Mouse (Mus musculus): ENCODE measurements around the gene Fitm2. TPM values are rescaled to one million over a fixed set of nuclear protein-coding genes. Genes with fewer than 3 reads are reported as not detected.
A peak's percentile ranks its signal among the peaks of the same experiment; 100 is the strongest.

Gene Fitm2
- 20.2 and 21.5 TPM in 2 replicates for polyA plus RNA-seq (2012; rRNA removed)

GRCm38 (mm10) chr2:163472466-163472851 lies at the start of gene Fitm2:
Fitm2 (minus strand) TSS chr2:163472629.
- WGBS, result 1% methylated on average over 30 of the region's 30 CpGs
- peak within 1 kb of the TSS; percentile 72 for H3K27ac ChIP-seq (ENCODE audit: insufficient read depth, low read length)
- H3K27me3 ChIP-seq (ENCODE audit: control insufficient read depth, insufficient read depth, low read length), result no peaks in the 10 kb centered on the region
- peak; percentile 96 to 99 for DNase-seq
- TF ChIP-seq CTCF (IDR thresholded peaks at IDR 0.05; ENCODE audit: borderline replicate concordance, insufficient read depth, low read depth, low read length), result peak; percentile 100
- peak; percentile 58; the same call in 1 of the 2 replicates for TF ChIP-seq POLR2A (IDR thresholded peaks at IDR 0.05; ENCODE audit: borderline replicate concordance, insufficient read depth, low read length)
- H3K4me1 ChIP-seq (ENCODE audit: control insufficient read depth, insufficient read depth, low read length), result peaks cover 2% of the 10 kb centered on the region; the same call in 1 of the 2 replicates
- peak within 1 kb of the TSS; percentile 90 for H3K4me3 ChIP-seq (replicated peaks; ENCODE audit: insufficient read depth, low read depth, low read length)

- no peak for TF ChIP-seq CTCF (IDR thresholded peaks at IDR 0.05; ENCODE audit: borderline replicate concordance, insufficient read depth, low read depth, low read length)
- no peak for TF ChIP-seq POLR2A (IDR thresholded peaks at IDR 0.05; ENCODE audit: borderline replicate concordance, insufficient read depth, low read length)
- Histone ChIP-seq H3K27me3 (ENCODE audit: control insufficient read depth, insufficient read depth, low read length) (no peaks in the 10 kb centered on the region), H3K4me1 (ENCODE audit: control insufficient read depth, insufficient read depth, low read length) (no peaks in the 10 kb centered on the region), H3K4me3 (replicated peaks; ENCODE audit: insufficient read depth, low read depth, low read length) (no peak within 1 kb of the TSS), H3K27ac (ENCODE audit: insufficient read depth, low read length) (no peak within 1 kb of the TSS)
- WGBS, result 84% methylated on average over 10 of the region's 10 CpGs
- DNase-seq, result no peak
These were observed 34.0 kb upstream of the Fitm2 start, which contains the start of gene Hnf4a for GRCm38 (mm10) chr2:163506300-163507004. Hnf4a (plus strand) TSS chr2:163506808.

- no peaks in the 10 kb centered on the region for H3K4me1 ChIP-seq (ENCODE audit: control insufficient read depth, insufficient read depth, low read length)
- no peaks in the 10 kb centered on the region for H3K27me3 ChIP-seq (ENCODE audit: control insufficient read depth, insufficient read depth, low read length)
- TF ChIP-seq POLR2A (IDR thresholded peaks at IDR 0.05; ENCODE audit: borderline replicate concordance, insufficient read depth, low read length), result no peak
- TF ChIP-seq CTCF (IDR thresholded peaks at IDR 0.05; ENCODE audit: borderline replicate concordance, insufficient read depth, low read depth, low read length), result no peak
- DNase-seq, result no peak
- no peak overlapping the region for H3K27ac ChIP-seq (ENCODE audit: insufficient read depth, low read length)
- no peak overlapping the region for H3K4me3 ChIP-seq (replicated peaks; ENCODE audit: insufficient read depth, low read depth, low read length)
- 72% methylated on average over 7 of the region's 7 CpGs for WGBS
These were observed 30.8 kb upstream of the Fitm2 start for GRCm38 (mm10) chr2:163503191-163503590.

GRCm38 (mm10) chr2:163502219-163502618 lies 29.8 kb upstream of the Fitm2 start:
- no peak for DNase-seq
- Histone ChIP-seq H3K4me3 (replicated peaks; ENCODE audit: insufficient read depth, low read depth, low read length) (no peak overlapping the region), H3K27ac (ENCODE audit: insufficient read depth, low read length) (no peak overlapping the region), H3K4me1 (ENCODE audit: control insufficient read depth, insufficient read depth, low read length) (no peaks in the 10 kb centered on the region), H3K27me3 (ENCODE audit: control insufficient read depth, insufficient read depth, low read length) (no peaks in the 10 kb centered on the region)
- TF ChIP-seq CTCF (IDR thresholded peaks at IDR 0.05; ENCODE audit: borderline replicate concordance, insufficient read depth, low read depth, low read length) (no peak), POLR2A (IDR thresholded peaks at IDR 0.05; ENCODE audit: borderline replicate concordance, insufficient read depth, low read length) (no peak)
- 17% methylated on average over 2 of the region's 2 CpGs for WGBS

- H3K4me1 ChIP-seq (ENCODE audit: control insufficient read depth, insufficient read depth, low read length), result no peaks in the 10 kb centered on the region; the same call in 1 of the 2 replicates
- WGBS, result 40% methylated on average over 6 of the region's 6 CpGs
- TF ChIP-seq CTCF (IDR thresholded peaks at IDR 0.05; ENCODE audit: borderline replicate concordance, insufficient read depth, low read depth, low read length) (no peak), POLR2A (IDR thresholded peaks at IDR 0.05; ENCODE audit: borderline replicate concordance, insufficient read depth, low read length) (no peak)
- no peaks in the 10 kb centered on the region for H3K27me3 ChIP-seq (ENCODE audit: control insufficient read depth, insufficient read depth, low read length)
- no peak for DNase-seq
- no peak overlapping the region for H3K4me3 ChIP-seq (replicated peaks; ENCODE audit: insufficient read depth, low read depth, low read length)
- no peak overlapping the region for H3K27ac ChIP-seq (ENCODE audit: insufficient read depth, low read length)
These were observed 22.0 kb upstream of the Fitm2 start for GRCm38 (mm10) chr2:163494456-163494855.

- WGBS, result 21% methylated on average over 5 of the region's 5 CpGs
- Histone ChIP-seq H3K4me3 (replicated peaks; ENCODE audit: insufficient read depth, low read depth, low read length) (no peak overlapping the region), H3K4me1 (ENCODE audit: control insufficient read depth, insufficient read depth, low read length) (no peaks in the 10 kb centered on the region; the same call in 1 of the 2 replicates), H3K27ac (ENCODE audit: insufficient read depth, low read length) (no peak overlapping the region), H3K27me3 (ENCODE audit: control insufficient read depth, insufficient read depth, low read length) (no peaks in the 10 kb centered on the region)
- TF ChIP-seq CTCF (IDR thresholded peaks at IDR 0.05; ENCODE audit: borderline replicate concordance, insufficient read depth, low read depth, low read length), result no peak
- TF ChIP-seq POLR2A (IDR thresholded peaks at IDR 0.05; ENCODE audit: borderline replicate concordance, insufficient read depth, low read length), result no peak
- no peak for DNase-seq
These were observed 21.5 kb upstream of the Fitm2 start for GRCm38 (mm10) chr2:163493976-163494375.

- Histone ChIP-seq H3K4me1 (ENCODE audit: control insufficient read depth, insufficient read depth, low read length) (no peaks in the 10 kb centered on the region; the same call in 1 of the 2 replicates), H3K4me3 (replicated peaks; ENCODE audit: insufficient read depth, low read depth, low read length) (no peak overlapping the region), H3K27me3 (ENCODE audit: control insufficient read depth, insufficient read depth, low read length) (no peaks in the 10 kb centered on the region), H3K27ac (ENCODE audit: insufficient read depth, low read length) (no peak overlapping the region)
- DNase-seq, result no peak
- WGBS, result 45% methylated on average over 5 of the region's 5 CpGs
- TF ChIP-seq CTCF (IDR thresholded peaks at IDR 0.05; ENCODE audit: borderline replicate concordance, insufficient read depth, low read depth, low read length), result no peak
- no peak for TF ChIP-seq POLR2A (IDR thresholded peaks at IDR 0.05; ENCODE audit: borderline replicate concordance, insufficient read depth, low read length)
These were observed 20.6 kb upstream of the Fitm2 start for GRCm38 (mm10) chr2:163493031-163493430.

- H3K27ac ChIP-seq (ENCODE audit: insufficient read depth, low read length), result no peak within 1 kb of the TSS
- no peaks in the 10 kb centered on the region for H3K27me3 ChIP-seq (ENCODE audit: control insufficient read depth, insufficient read depth, low read length)
- no peaks in the 10 kb centered on the region; the same call in 1 of the 2 replicates for H3K4me1 ChIP-seq (ENCODE audit: control insufficient read depth, insufficient read depth, low read length)
- TF ChIP-seq CTCF (IDR thresholded peaks at IDR 0.05; ENCODE audit: borderline replicate concordance, insufficient read depth, low read depth, low read length) (no peak), POLR2A (IDR thresholded peaks at IDR 0.05; ENCODE audit: borderline replicate concordance, insufficient read depth, low read length) (no peak)
- WGBS, result 43% methylated on average over 5 of the region's 5 CpGs
- no peak within 1 kb of the TSS for H3K4me3 ChIP-seq (replicated peaks; ENCODE audit: insufficient read depth, low read depth, low read length)
- no peak for DNase-seq
These were observed 19.6 kb upstream of the Fitm2 start, which contains the start of gene R3hdml for GRCm38 (mm10) chr2:163492018-163492417. R3hdml (plus strand) TSS chr2:163492318.
